Mouse (Mus musculus) ovary, adult 18-20 months (tissue): ENCODE data around the gene M1ap.
A peak's percentile ranks its signal among the peaks of the same experiment; 100 is the strongest.

ENCODE experiments used
- DNase-seq: peaks from one replicate; pipeline ENCODE4 v3.0.0; 2022; ENCODE audit warnings: low spot score, mixed read lengths

The M1ap gene

GRCm38 (mm10) chr6:83037188-83037587 is 90.5 kb downstream of the M1ap start:
- DNase-seq, result no peak

DNA sequence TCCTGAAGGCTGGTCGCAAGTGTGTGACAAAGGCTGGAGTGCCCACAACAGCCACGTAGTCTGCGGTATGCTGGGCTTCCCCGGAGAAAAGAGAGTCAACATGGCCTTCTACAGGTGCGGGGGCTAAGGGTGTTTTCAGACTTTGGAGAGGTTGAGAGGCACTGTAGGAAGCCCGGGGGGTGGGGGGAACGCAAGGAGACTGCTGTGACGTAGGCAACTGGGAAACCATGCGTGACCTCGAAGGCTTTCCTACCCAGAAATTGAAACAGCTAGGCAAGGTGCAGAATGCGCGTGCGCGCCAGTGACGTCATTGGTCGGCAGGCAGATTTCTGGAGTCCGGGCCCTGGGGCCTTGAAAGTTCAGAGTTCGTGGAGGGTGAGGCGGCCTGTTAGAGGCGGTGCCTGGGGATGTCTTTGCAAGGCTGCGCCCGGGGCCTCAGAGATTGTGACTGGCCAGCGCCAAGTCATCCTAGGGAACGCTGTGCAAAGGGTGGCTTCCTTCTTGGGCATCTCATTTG is 91.9 kb downstream of the M1ap start:
- peak; percentile 78 for DNase-seq

- no peak for DNase-seq
Observed at GRCm38 (mm10) chr6:83040601-83041000, 93.9 kb downstream of the M1ap start.

DNA sequence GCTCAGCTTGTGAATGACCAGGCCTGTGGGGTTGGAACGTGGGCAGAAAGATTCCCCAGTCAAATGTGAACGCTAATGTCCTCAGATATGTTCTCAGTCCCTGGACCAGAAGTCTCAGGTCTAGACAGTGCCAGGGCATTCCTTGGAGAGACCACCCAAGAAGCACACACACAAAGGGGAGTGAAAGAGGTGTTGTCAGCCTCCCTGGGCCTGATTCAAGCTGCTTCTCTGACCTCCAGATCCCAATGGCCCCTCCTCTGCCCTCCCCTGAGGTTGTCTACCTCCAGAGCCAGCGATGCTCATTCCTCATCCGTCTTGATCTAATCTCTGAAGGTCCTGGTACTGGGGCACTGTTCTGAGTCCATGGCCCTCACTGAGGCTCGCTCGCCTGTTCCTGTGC is 96.9 kb downstream of the M1ap start:
- DNase-seq, result no peak

DNA sequence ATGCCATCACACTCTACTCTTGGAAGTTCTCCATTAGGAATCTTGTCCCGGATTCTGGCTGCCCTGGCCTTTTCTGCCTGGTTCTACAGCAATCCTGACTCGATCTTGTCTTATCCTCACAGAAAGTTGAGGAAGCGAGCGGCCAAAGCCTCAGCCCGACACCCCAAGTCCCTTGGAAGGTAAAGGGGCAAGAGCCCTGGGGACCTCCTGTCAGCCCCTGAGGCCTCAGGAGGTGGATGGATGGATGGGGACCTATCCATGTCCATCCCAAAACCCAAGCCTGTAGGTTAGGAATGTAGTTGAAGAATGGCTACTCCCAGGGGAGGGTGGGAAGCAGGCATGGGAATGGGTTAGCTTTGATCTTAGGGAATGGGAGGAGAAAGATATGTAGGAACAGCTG is 97.3 kb downstream of the M1ap start:
- no peak for DNase-seq

DNA sequence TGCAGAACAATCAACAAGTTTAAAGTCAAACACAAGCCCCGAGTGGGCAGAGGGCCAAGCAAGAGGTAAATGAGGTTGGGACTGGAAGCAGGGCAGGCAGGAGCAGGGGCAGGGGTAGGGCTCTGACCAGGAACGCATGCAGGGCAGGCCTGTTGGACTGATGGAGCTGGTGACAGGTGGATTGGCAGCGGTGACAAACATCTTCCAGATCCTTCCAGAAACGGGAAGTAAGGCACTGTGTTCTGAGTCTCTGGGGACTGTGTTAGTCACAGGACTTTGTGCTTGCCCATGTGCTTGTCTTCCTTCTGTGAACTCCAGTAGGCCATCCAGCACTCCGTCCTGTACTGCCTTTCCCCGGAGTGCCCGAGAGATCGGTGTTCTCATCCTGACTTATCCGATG is 98.0 kb downstream of the M1ap start:
- DNase-seq, result no peak

DNA sequence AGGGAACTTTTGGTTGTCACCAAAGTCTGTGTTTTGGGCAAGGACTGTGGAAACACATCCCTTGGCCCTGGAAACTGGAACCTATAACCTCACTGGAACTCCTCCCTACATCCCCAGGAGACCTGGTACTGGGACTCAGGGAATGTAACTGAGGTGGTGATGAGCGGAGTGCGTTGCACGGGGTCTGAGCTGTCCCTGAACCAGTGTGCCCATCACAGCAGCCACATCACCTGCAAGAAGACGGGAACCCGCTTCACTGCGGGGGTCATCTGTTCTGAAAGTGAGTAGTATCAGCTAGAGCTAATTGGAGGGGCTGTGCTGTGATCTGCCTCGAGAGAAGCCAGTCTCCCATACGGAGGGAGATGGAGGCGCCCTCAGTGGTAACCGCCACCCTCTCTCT is 102.7 kb downstream of the M1ap start:
- no peak for DNase-seq

DNA sequence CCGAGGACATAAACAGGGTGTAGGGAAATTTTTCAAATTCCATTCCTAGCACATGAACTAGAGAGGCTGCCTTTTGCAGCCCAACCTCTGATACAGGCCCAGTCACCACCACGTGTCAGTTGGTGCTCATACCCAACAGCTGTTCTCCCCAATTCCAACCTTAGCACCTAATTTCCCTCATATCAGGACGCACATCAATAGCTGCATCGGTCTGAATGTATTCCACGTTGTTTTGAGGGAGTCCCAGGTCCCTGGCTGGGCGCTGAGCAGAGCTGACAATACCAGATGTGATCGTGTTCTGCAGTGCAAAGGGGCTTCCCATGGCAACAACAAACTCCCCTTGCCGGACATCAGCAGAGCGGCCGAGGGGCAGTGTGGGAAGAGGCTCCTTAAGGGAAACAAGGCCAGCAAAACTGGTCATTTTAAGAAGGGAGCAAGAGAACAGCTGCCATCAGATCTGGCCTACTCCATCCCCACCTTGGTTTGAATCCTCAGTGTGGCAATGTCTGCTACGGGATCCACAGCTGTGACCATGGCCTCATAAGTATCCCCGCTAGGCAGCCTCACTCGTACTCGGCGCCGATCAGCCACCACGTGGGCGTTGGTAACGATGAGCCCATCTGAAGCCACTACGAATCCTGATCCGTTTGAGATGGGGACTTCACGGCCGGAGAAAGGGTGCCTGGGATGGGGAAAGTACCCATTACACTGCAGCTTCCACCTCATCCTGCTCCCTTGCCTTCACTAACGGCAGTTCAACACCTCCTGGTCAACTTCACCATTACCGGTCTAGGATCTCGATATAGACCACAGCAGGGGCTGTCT is 106.6 kb downstream of the M1ap start:
- DNase-seq, result no peak

GRCm38 (mm10) chr6:83054074-83054851 is 107.6 kb downstream of the M1ap start, which contains the start of gene Aup1:
TSS of gene Aup1 (plus strand) at chr6:83054521.
- DNase-seq, result peak; percentile 97

DNA sequence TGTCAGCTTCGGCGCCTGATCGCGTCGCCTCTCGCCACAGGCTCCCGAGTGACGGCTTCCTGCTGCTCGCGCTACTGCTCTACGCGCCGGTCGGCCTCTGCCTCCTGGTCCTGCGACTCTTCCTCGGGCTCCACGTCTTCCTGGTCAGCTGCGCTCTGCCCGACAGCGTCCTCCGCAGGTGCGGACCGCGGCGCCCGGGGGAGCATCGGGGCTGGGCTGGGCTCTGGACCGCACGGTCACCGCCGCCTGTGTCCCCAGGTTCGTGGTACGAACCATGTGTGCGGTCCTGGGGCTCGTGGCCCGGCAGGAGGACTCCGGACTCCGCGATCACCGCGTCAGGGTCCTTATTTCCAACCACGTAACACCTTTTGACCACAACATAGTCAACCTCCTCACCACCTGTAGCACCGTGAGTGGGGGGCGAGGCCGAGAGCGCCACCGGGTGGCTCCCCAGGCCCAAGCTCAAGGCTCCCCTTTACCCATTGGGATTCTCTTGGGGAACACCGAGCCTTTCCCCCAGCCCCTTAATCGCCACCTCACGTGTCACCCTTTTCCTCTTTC is 108.2 kb downstream of the M1ap start, which contains the start of gene Htra2:
Gene Htra2 (minus strand): TSS at position 403 of the 561 bp plus-strand sequence.
- DNase-seq, result no peak

- DNase-seq, result no peak
Observed at GRCm38 (mm10) chr6:83057790-83058189, 111.1 kb downstream of the M1ap start, which contains the start of gene Dqx1. TSS of gene Dqx1 (plus strand) at chr6:83057844.

DNA sequence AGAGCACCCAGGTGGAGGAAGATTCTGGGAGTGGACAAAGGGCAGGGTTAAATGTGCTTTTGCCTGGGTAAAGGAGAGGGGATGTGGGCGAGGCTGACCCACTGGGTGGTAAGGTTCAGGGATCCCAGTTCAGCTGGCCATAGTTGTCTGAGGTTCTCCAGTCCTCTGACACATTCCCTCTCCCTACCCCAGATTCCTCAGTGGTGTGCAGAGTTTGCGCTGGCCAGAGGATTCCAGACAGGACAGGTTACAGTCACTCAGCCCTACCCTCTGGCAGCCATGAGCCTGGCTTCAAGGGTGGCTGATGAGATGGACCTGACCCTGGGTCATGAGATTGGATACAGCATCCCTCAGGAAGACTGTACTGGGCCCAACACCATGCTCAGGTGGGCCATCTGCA is 112.0 kb downstream of the M1ap start:
- no peak for DNase-seq

DNA sequence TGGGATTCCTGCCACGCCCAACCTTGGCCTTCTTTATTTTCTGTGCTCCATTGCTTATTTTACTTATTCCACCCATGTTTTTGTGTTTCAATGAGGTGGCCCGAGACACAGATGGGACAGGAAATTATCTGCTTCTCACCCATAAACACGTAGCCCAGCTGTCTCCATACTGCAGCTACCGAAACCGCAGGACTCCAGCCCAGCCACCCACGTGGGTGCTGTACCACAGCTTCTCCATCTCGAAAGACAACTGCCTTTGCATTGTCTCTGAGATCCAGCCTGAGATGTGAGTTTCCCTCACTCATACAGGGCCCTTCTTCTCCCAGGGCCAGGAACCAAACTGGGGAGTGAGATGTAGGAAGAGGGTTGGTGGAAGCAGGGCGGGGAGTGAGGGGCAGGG is 119.3 kb downstream of the M1ap start:
- no peak for DNase-seq

DNA sequence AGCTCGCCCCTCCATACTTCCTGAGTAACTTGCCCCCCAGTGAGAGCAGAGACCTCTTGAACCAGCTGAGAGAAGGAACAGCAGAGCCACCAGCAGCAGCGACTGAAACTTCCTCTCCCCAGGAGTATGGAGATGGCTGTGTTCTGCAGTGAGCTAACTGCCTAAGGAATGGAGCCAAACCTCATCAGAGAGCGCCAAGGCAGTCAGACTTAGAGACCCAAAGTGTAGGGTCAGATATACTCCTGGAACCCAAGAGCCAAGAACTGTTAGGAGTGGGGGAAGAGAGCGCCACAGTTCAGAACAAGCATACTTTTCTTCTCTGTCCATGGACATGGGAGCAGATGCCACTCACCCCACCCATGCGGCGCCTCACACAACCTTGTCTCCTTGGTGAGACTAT is 119.7 kb downstream of the M1ap start:
- DNase-seq, result no peak

- no peak for DNase-seq
Observed at GRCm38 (mm10) chr6:83068221-83068620, 121.5 kb downstream of the M1ap start.

DNA sequence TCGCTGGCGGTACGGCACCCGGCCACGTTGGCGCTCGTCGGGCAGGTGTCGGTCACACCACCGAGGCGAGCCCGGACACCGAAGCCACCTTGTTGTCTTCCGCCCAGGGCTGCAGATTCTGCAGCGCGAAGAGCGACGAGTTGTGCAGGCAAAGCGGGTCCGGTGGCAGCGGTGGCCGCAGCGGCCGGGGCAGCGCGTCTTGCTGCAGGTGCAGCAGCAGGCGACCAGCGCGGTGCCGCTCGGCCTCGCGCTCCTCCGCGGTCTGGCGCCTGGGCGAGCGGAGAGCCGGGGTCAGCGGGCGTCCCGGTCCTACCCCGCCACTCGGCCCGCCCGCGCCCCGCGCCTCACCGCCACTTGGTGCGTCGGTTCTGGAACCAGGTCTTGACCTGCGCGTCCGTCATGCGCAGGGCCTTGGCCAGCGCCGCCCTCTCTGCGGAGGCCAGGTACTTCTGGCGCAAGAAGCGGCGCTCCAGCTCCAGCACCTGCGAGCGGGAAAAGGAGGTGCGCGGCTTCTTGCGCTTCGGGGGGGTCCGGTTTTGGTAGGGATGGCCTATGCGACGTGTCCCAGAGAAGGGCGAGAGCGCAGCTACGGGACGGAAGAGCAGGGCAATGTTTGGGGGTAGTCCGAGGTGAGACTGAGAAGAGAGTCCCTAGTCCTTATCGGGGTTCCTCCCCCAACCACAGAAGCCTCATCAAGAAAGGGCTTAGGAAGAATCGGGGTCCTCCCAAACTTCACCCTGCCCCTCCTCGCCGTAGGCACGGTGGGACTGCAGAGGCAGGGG is 122.2 kb downstream of the M1ap start:
- DNase-seq, result no peak

DNA sequence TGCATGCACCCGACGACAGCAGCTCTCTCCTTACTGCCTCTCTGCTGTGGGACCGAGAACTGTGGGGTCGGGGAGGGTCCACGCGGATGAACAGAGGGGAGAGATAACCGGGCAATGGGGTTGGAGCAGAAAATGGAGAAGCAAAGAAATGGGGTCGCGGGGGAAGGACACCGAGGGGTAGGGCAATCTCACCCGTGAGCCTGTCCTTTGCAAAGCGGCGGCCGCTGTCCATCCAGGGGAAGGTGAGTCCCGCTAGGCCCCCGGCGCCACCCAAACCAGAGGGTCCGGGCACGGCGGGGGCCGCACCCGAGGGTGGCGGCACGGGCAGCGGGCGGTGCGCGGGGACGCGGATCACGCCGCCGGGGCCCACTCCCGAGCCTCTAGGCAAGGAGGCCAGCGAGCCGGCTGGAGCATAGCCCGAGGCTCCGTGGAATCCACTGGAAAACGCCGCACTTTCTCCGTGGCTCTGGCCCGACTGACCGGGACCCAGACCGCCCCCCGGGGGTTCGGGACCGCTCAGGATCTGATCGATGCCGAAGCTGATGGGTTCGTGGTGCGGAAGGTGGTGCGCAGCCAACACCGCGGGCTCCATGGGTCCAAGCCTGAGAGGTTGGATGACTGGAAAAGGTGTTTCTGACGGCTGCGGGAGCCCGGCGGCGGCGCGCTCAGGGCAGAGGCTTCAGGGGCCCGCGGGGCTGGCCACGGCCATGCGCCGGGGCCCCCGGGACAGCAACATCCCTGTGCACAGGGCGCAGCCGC is 123.0 kb downstream of the M1ap start:
- no peak for DNase-seq

GRCm38 (mm10) chr6:83070247-83070310 is 123.4 kb downstream of the M1ap start, which contains the start of gene Tlx2:
TSS of gene Tlx2 (minus strand) at chr6:83070293.
- no peak for DNase-seq

DNA sequence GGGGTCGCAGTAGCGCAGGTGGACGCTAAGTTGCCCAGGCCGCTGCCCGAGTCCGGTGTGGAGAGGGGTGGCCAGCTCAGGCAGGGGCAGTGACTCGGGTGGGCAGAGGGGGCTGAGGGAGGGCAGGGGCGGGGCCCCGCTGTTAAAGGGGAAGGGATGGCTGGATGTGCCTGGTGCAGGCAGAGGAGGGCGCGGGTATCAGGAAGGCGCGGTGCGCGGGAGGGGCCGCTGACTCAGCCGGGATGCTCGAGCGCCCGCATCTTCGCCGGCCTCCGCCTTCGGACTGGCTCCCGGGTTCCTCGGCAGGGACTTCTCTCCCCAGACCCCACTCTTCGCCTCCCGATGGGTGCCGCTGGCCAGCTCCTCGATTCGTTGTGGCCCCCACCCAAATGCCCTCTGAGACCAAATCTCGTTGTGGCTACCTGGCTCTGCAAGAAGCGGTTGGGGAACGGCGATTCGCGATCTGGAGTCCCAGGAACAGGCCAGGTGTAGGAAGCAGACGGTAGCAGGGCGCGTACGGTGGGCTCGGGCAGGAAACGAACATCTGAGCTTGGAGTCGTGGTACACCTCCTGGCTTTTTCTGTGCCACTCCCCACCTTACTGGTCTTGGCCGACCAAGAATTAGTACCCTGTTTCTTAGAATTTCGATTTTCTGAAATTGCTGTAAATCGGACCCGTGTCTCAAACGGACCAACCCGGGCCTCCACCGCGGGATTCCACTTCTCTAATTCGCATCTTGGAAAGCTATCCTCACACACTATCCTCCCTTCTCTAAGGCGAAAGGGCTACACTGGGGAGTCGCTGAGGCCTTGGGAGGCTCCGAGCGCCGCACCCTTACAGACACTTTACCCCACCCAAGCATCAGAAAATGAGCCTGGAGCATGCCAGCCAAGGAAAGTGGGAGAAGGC is 123.9 kb downstream of the M1ap start:
- DNase-seq, result no peak

- DNase-seq, result no peak
Observed at GRCm38 (mm10) chr6:83071220-83071619, 124.5 kb downstream of the M1ap start.

DNA sequence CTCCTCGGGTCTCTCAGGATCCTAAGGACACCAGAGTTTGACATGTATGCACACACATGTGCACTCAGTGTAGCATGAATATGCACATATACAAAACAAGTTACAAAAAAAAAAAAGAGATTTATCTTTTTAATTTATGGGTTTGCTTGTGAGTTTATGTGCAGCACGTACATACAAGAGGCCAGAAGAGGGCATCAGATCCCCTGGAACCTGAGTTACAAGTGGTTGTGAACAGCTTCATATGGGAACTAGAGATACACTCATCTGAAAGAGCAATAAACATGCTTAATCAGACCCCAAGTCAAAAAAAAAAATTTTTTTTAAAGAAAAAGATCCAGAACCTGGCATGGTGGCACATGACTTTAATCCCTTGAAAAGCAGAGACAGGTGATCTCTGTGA is 128.3 kb downstream of the M1ap start:
- DNase-seq, result no peak
